Mouse (Mus musculus) liver, adult 2 months (tissue): ENCODE results near the gene Rpl35a.

Experiments used
- CTCF ChIP-seq: fragments of 200-500 bp; IDR thresholded peaks from 2 replicates; pipeline ENCODE4 v1.5.1; 2011; ENCODE audit warnings: low read depth, low read length, control low read depth
- POLR2A ChIP-seq: fragments of 200-500 bp; IDR thresholded peaks from 2 replicates; pipeline ENCODE4 v1.6.1; 2011; ENCODE audit warnings: low read length, control low read depth; ENCODE audit not compliant: insufficient read depth; ENCODE audit errors: extremely low read depth

DNA sequence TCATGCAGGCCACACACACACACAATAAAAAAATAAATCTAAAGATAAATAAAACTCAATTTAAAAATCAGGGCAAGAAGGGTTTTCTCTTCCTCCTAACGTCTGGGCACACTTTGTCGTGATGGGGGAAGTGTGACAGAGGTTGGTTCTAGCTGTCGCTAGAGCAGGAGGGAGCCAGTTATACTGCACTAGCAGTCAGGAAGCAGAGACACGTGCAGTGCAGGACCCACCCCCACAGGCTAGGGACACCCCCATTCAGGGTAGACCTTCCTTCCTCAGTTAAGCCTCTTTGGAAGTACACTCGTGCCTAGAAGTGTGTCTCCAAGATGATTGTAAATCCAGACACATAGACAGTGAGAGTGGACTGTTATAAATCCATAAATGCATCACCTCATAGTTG, 18.7 kb downstream of the Rpl35a start:
- no peak for TF ChIP-seq CTCF
- TF ChIP-seq POLR2A: no peak
